Mouse (Mus musculus) intestine, embryonic 14.5 days (tissue): ENCODE data around the gene Bicdl2. TPM values are rescaled to one million over a fixed set of nuclear protein-coding genes. Genes with fewer than 3 reads are reported as not detected.

Source experiments
- ATAC-seq: fragments of 200-750 bp; cut with Nextera tagmentation; replicated peaks from 2 replicates; pipeline ENCODE4 v1.8.0; 2017; ENCODE audit warnings: low read depth, moderate number of reproducible peaks, moderate TSS enrichment, moderate library complexity; ENCODE audit not compliant: low FRiP score, low TSS enrichment
- DNase-seq: peaks from one replicate; pipeline ENCODE4 v3.0.0-alpha.2; 2018; ENCODE audit warnings: low spot score
- H3K27ac ChIP-seq: fragments of 300-500 bp; sonication (generic); 2 replicates; pipeline ENCODE4 v1.5.1; 2014; ENCODE audit warnings: low read depth, mild to moderate bottlenecking, control low read depth
- H3K27me3 ChIP-seq: fragments of 300-500 bp; sonication (generic); replicated peaks from 2 replicates; pipeline ENCODE4 v1.6.1; 2014; ENCODE audit warnings: low read length, control low read depth; ENCODE audit not compliant: control insufficient read depth, insufficient read depth
- H3K36me3 ChIP-seq: fragments of 300-500 bp; sonication (generic); 2 replicates; pipeline ENCODE4 v1.6.1; 2014; ENCODE audit warnings: low read length, control low read depth; ENCODE audit not compliant: control insufficient read depth, insufficient read depth
- H3K4me1 ChIP-seq: fragments of 300-500 bp; sonication (generic); replicated peaks from 2 replicates; pipeline ENCODE4 v1.6.1; 2014; ENCODE audit warnings: low read length, control low read depth, mixed read lengths; ENCODE audit not compliant: control insufficient read depth, insufficient read depth
- H3K4me2 ChIP-seq: fragments of 300-500 bp; sonication (generic); 2 replicates; pipeline ENCODE4 v1.6.1; 2014; ENCODE audit warnings: low read length
- H3K4me3 ChIP-seq: fragments of 300-500 bp; sonication (generic); 2 replicates; pipeline ENCODE4 v1.5.1; 2014; ENCODE audit warnings: low read depth, low read length, control low read depth, mixed read lengths
- H3K9ac ChIP-seq: fragments of 300-500 bp; sonication (generic); 2 replicates; pipeline ENCODE4 v1.6.1; 2014; ENCODE audit warnings: mild to moderate bottlenecking, low read length
- H3K9me3 ChIP-seq: fragments of 300-500 bp; sonication (generic); 2 replicates; pipeline ENCODE4 v1.6.1; 2016; ENCODE audit warnings: low read length, control low read depth; ENCODE audit not compliant: control insufficient read depth
- WGBS: fragments of 180-500 bp; shearing (Covaris S2); extraction: QIAGEN DNeasy Blood & Tissue Kit; methylation state at CpG from one replicate; pipeline ENCODE4 v1.1.7; 2014; 5-methylcytosine and 5-hydroxymethylcytosine counted together
- polyA plus RNA-seq: library from polyadenylated mRNA; unstranded; fragments of >200 nt; fragmentation: Nextera tagmentation; extraction: Ambion mirVana; gene quantifications from 2 replicates; pipeline ENCODE4 v1.2.1, GENCODE M21; 2014

Bicdl2 gene
- polyA plus RNA-seq, 1 experiment from 2014 or later: 2.1 TPM

GRCm38 (mm10) chr17:23670516-23671074 lies 10.3 kb downstream of the Bicdl2 start:
- DNase-seq: no peak
- H3K4me2 ChIP-seq: no peak overlapping the region
- H3K4me1 ChIP-seq: peaks cover 9% of the 10 kb centered on the region
- H3K27me3 ChIP-seq: 0 out of 2 replicates have a peak, but pooled peaks cover 2% of the 10 kb centered on the region
- peaks cover 45% of the 10 kb centered on the region for H3K36me3 ChIP-seq
- no peak overlapping the region for H3K4me3 ChIP-seq
- H3K27ac ChIP-seq: no peak overlapping the region
- 93% methylated on average over 7 of the region's 7 CpGs for WGBS
- no peaks in the 10 kb centered on the region for H3K9me3 ChIP-seq
- ATAC-seq: no peak
- H3K9ac ChIP-seq: no peak overlapping the region

GRCm38 (mm10) chr17:23671519-23671918 lies 11.2 kb downstream of the Bicdl2 start:
- DNase-seq (no peak), ATAC-seq (no peak)
- no peak overlapping the region for H3K4me2 ChIP-seq
- H3K36me3 ChIP-seq: peaks cover 40% of the 10 kb centered on the region
- H3K4me1 ChIP-seq: peaks cover 18% of the 10 kb centered on the region
- H3K4me3 ChIP-seq: no peak overlapping the region
- no peaks in the 10 kb centered on the region for H3K9me3 ChIP-seq
- H3K27me3 ChIP-seq: 0 out of 2 replicates have a peak, but pooled peaks cover 5% of the 10 kb centered on the region
- no peak overlapping the region for H3K9ac ChIP-seq
- no peak overlapping the region for H3K27ac ChIP-seq
- WGBS: 91% methylated on average over 3 of the region's 3 CpGs

GRCm38 (mm10) chr17:23672761-23673160 lies 12.5 kb downstream of the Bicdl2 start:
- peaks cover 27% of the 10 kb centered on the region for H3K36me3 ChIP-seq
- 0 out of 2 replicates have a peak, but pooled peaks cover 5% of the 10 kb centered on the region for H3K27me3 ChIP-seq
- H3K4me2 ChIP-seq: peak overlapping the region; percentile 94
- DNase-seq: no peak
- ATAC-seq: no peak
- WGBS: 67% methylated on average over 3 of the region's 3 CpGs
- no peaks in the 10 kb centered on the region for H3K9me3 ChIP-seq
- H3K9ac ChIP-seq: peak overlapping the region; percentile 4; the same call in 1 of the 2 replicates
- no peak overlapping the region for H3K27ac ChIP-seq
- H3K4me3 ChIP-seq: peak overlapping the region; percentile 51
- peaks cover 19% of the 10 kb centered on the region for H3K4me1 ChIP-seq

- Histone ChIP-seq H3K9me3 (no peaks in the 10 kb centered on the region), H3K27me3 (peaks cover 9% of the 10 kb centered on the region; the same call in 1 of the 2 replicates), H3K36me3 (peaks cover 19% of the 10 kb centered on the region), H3K4me2 (peak within 1 kb of the TSS; percentile 94), H3K4me1 (peaks cover 19% of the 10 kb centered on the region), H3K9ac (peak within 1 kb of the TSS; percentile 47), H3K4me3 (peak within 1 kb of the TSS; percentile 51), H3K27ac (no peak within 1 kb of the TSS)
- ATAC-seq (peak; percentile 92), DNase-seq (peak; percentile 97)
- WGBS: under 1% methylated on average over 45 of the region's 45 CpGs
Measured at GRCm38 (mm10) chr17:23673424-23674073, 13.2 kb downstream of the Bicdl2 start, which contains the start of the genes Hcfc1r1 and Thoc6. Gene Hcfc1r1, plus strand, starts transcription at chr17:23673596. Gene Thoc6, minus strand, starts transcription at chr17:23673882.

- no peak for DNase-seq
- Histone ChIP-seq H3K4me3 (peak overlapping the region; percentile 51), H3K27me3 (peaks cover 18% of the 10 kb centered on the region), H3K36me3 (peaks cover 11% of the 10 kb centered on the region), H3K27ac (no peak overlapping the region), H3K4me2 (peak overlapping the region; percentile 94), H3K4me1 (peaks cover 19% of the 10 kb centered on the region), H3K9me3 (no peaks in the 10 kb centered on the region), H3K9ac (peak overlapping the region; percentile 47)
- ATAC-seq: no peak
- 31% methylated on average over 9 of the region's 9 CpGs for WGBS
Measured at GRCm38 (mm10) chr17:23674271-23674952, 14.1 kb downstream of the Bicdl2 start.

GRCm38 (mm10) chr17:23675127-23675526 lies 14.8 kb downstream of the Bicdl2 start:
- H3K36me3 ChIP-seq: peaks cover 6% of the 10 kb centered on the region; the same call in 1 of the 2 replicates

GRCm38 (mm10) chr17:23675564-23676281 lies 15.4 kb downstream of the Bicdl2 start:
- Histone ChIP-seq H3K9me3 (no peaks in the 10 kb centered on the region), H3K9ac (peak overlapping the region; percentile 55; the same call in 1 of the 2 replicates), H3K4me3 (peak overlapping the region; percentile 62), H3K36me3 (no peaks in the 10 kb centered on the region), H3K4me1 (peaks cover 19% of the 10 kb centered on the region), H3K4me2 (peak overlapping the region; percentile 94), H3K27ac (peak overlapping the region; percentile 73; the same call in 1 of the 2 replicates), H3K27me3 (peaks cover 31% of the 10 kb centered on the region)
- ATAC-seq (no peak), DNase-seq (peak; percentile 78)
- 17% methylated on average over 15 of the region's 15 CpGs for WGBS

More at GRCm38 (mm10) chr17:23675127-23675526, 14.8 kb downstream of the Bicdl2 start:
- Histone ChIP-seq H3K27ac (no peak overlapping the region), H3K27me3 (peaks cover 25% of the 10 kb centered on the region), H3K9ac (no peak overlapping the region), H3K4me1 (peaks cover 19% of the 10 kb centered on the region), H3K4me3 (0 out of 2 replicates have a peak overlapping the region, but pooled peaks have one; percentile 62), H3K9me3 (no peaks in the 10 kb centered on the region), H3K4me2 (peak overlapping the region; percentile 94)
- WGBS: 26% methylated on average over 5 of the region's 5 CpGs
- DNase-seq (no peak), ATAC-seq (no peak)

GRCm38 (mm10) chr17:23676473-23677031 lies 16.2 kb downstream of the Bicdl2 start:
- H3K4me1 ChIP-seq: peaks cover 19% of the 10 kb centered on the region
- DNase-seq: no peak
- under 1% methylated on average over 37 of the region's 37 CpGs for WGBS

More at GRCm38 (mm10) chr17:23676473-23677031, 16.2 kb downstream of the Bicdl2 start:
- H3K27ac ChIP-seq: peak overlapping the region; percentile 73
- peak overlapping the region; percentile 62 for H3K4me3 ChIP-seq
- H3K9me3 ChIP-seq: no peaks in the 10 kb centered on the region
- ATAC-seq: no peak
- H3K27me3 ChIP-seq: peaks cover 39% of the 10 kb centered on the region
- H3K36me3 ChIP-seq: no peaks in the 10 kb centered on the region
- peak overlapping the region; percentile 55 for H3K9ac ChIP-seq
- H3K4me2 ChIP-seq: peak overlapping the region; percentile 94
